Mouse (Mus musculus) limb, embryonic 10.5 days (tissue): ENCODE measurements at regions not wholly inside any gene's neighbourhood (a gene's known extent, or its start where the extent isn't known, plus 50 kb on each side); places are given as distances from the start of the nearest gene placed in this dataset.
"Not testable (repeated sequence)": the region's sequence is repeated elsewhere in the genome, so short reads cannot be mapped to it uniquely, and the experiment has no call there.

ENCODE experiments used
- DNase-seq: peaks from one replicate; pipeline ENCODE4 v3.0.0-alpha.2; 2017; ENCODE audit warnings: low spot score
- H3K27ac ChIP-seq: fragments of 300-500 bp; sonication (generic); 2 replicates; pipeline ENCODE4 v1.5.1; 2016; ENCODE audit warnings: mild to moderate bottlenecking
- H3K27me3 ChIP-seq: fragments of 300-500 bp; sonication (generic); 2 replicates; pipeline ENCODE4 v1.6.1; 2016; ENCODE audit warnings: low read depth, mild to moderate bottlenecking; ENCODE audit not compliant: poor library complexity, severe bottlenecking
- H3K36me3 ChIP-seq: fragments of 300-500 bp; sonication (generic); 2 replicates; pipeline ENCODE4 v1.6.1; 2016; ENCODE audit warnings: mild to moderate bottlenecking, moderate library complexity
- H3K4me1 ChIP-seq: fragments of 300-500 bp; sonication (generic); 2 replicates; pipeline ENCODE4 v1.6.1; 2016
- H3K4me3 ChIP-seq: fragments of 300-500 bp; sonication (generic); 2 replicates; pipeline ENCODE4 v1.5.1; 2016; ENCODE audit warnings: mild to moderate bottlenecking, moderate library complexity
- H3K9me3 ChIP-seq: fragments of 300-500 bp; sonication (generic); replicated peaks from 2 replicates; pipeline ENCODE4 v1.6.1; 2016; ENCODE audit warnings: mild to moderate bottlenecking
- whole genome bisulfite sequencing: fragments of 180-500 bp; shearing (Covaris S2); methylation state at CpG from one replicate; pipeline ENCODE4 v1.1.7; 2016; 5-methylcytosine and 5-hydroxymethylcytosine counted together

GRCm38 (mm10) chr12:114053341-114053740 is 509.6 kb downstream of the Adam6a start:
- no peaks in the 10 kb centered on the region for H3K9me3 ChIP-seq
- 97% methylated on average over 2 of the region's 2 CpGs for WGBS
- no peak overlapping the region for H3K27ac ChIP-seq
- no peak overlapping the region for H3K4me3 ChIP-seq
- H3K4me1 ChIP-seq = no peaks in the 10 kb centered on the region
- H3K36me3 ChIP-seq = no peaks in the 10 kb centered on the region
- no peak for DNase-seq
- H3K27me3 ChIP-seq = no peaks in the 10 kb centered on the region

- 73% methylated on average over 3 of the region's 3 CpGs for WGBS
Measured at GRCm38 (mm10) chr12:114059615-114060014, 515.9 kb downstream of the Adam6a start.

GRCm38 (mm10) chr12:114067166-114067565 is 523.5 kb downstream of the Adam6a start:
- no peaks in the 10 kb centered on the region for H3K9me3 ChIP-seq
- H3K27ac ChIP-seq = no peak overlapping the region
- no peaks in the 10 kb centered on the region for H3K36me3 ChIP-seq
- H3K27me3 ChIP-seq = no peaks in the 10 kb centered on the region
- DNase-seq = no peak
- no peak overlapping the region for H3K4me3 ChIP-seq
- H3K4me1 ChIP-seq = no peaks in the 10 kb centered on the region

More at GRCm38 (mm10) chr12:114059615-114060014, 515.9 kb downstream of the Adam6a start:
- Histone ChIP-seq H3K4me3 (no peak overlapping the region), H3K27me3 (no peaks in the 10 kb centered on the region), H3K4me1 (no peaks in the 10 kb centered on the region), H3K36me3 (no peaks in the 10 kb centered on the region), H3K9me3 (no peaks in the 10 kb centered on the region), H3K27ac (no peak overlapping the region)
- DNase-seq = no peak

GRCm38 (mm10) chr12:114108731-114109130 is 565.0 kb downstream of the Adam6a start:
- H3K4me3 ChIP-seq, DNase-seq, H3K4me1 ChIP-seq, H3K9me3 ChIP-seq, H3K27ac ChIP-seq, H3K27me3 ChIP-seq, H3K36me3 ChIP-seq: not testable (repeated sequence)
- WGBS = 88% methylated on average over 4 of the region's 4 CpGs

- H3K4me1 ChIP-seq = no peaks in the 10 kb centered on the region
- DNase-seq = no peak
- 71% methylated on average over 1 of the region's 1 CpGs for WGBS
- no peaks in the 10 kb centered on the region for H3K27me3 ChIP-seq
- H3K9me3 ChIP-seq = 0 out of 2 replicates have a peak, but pooled peaks cover 3% of the 10 kb centered on the region
- no peaks in the 10 kb centered on the region for H3K36me3 ChIP-seq
- no peak overlapping the region for H3K27ac ChIP-seq
- H3K4me3 ChIP-seq = no peak overlapping the region
Measured at GRCm38 (mm10) chr12:114134897-114135296, 591.2 kb downstream of the Adam6a start.

GRCm38 (mm10) chr12:114148779-114149178 is 605.1 kb downstream of the Adam6a start:
- Histone ChIP-seq H3K9me3 (peaks cover 14% of the 10 kb centered on the region; the same call in 1 of the 2 replicates), H3K27me3 (no peaks in the 10 kb centered on the region), H3K4me3 (no peak overlapping the region), H3K36me3 (no peaks in the 10 kb centered on the region), H3K27ac (no peak overlapping the region), H3K4me1 (no peaks in the 10 kb centered on the region)
- DNase-seq = no peak
- WGBS = 90% methylated on average over 4 of the region's 4 CpGs

- Histone ChIP-seq H3K36me3 (no peaks in the 10 kb centered on the region), H3K4me3 (no peak overlapping the region), H3K27me3 (no peaks in the 10 kb centered on the region), H3K9me3 (no peaks in the 10 kb centered on the region), H3K4me1 (no peaks in the 10 kb centered on the region), H3K27ac (no peak overlapping the region)
- no peak for DNase-seq
- 83% methylated on average over 2 of the region's 2 CpGs for whole genome bisulfite sequencing
Measured at GRCm38 (mm10) chr12:114172305-114172704, 628.6 kb downstream of the Adam6a start.

GRCm38 (mm10) chr12:114199521-114199920 is 655.8 kb downstream of the Adam6a start:
- DNase-seq = no peak
- Histone ChIP-seq H3K27me3 (no peaks in the 10 kb centered on the region), H3K9me3 (0 out of 2 replicates have a peak, but pooled peaks cover 2% of the 10 kb centered on the region), H3K4me3 (no peak overlapping the region), H3K27ac (no peak overlapping the region), H3K36me3 (no peaks in the 10 kb centered on the region), H3K4me1 (no peaks in the 10 kb centered on the region)
- 79% methylated on average over 1 of the region's 1 CpGs for WGBS

GRCm38 (mm10) chr12:114222541-114222940 is 678.8 kb downstream of the Adam6a start:
- WGBS = 29% methylated on average over 3 of the region's 3 CpGs
- Histone ChIP-seq H3K4me3 (no peak overlapping the region), H3K36me3 (no peaks in the 10 kb centered on the region), H3K27ac (no peak overlapping the region), H3K27me3 (no peaks in the 10 kb centered on the region), H3K9me3 (no peaks in the 10 kb centered on the region), H3K4me1 (no peaks in the 10 kb centered on the region)
- DNase-seq = no peak
